Mouse (Mus musculus) C2C12 (cell line): ENCODE results near the gene Immp2l.

ENCODE experiments used
- CTCF ChIP-seq: IDR thresholded peaks from one replicate; pipeline ENCODE4 v1.5.1; 2011; ENCODE audit not compliant: control insufficient read depth, insufficient read depth, insufficient read length
- MYOG ChIP-seq: IDR thresholded peaks from one replicate; pipeline ENCODE4 v1.6.1; 2011; ENCODE audit not compliant: control insufficient read depth, insufficient read length; ENCODE audit errors: extremely low read depth

DNA sequence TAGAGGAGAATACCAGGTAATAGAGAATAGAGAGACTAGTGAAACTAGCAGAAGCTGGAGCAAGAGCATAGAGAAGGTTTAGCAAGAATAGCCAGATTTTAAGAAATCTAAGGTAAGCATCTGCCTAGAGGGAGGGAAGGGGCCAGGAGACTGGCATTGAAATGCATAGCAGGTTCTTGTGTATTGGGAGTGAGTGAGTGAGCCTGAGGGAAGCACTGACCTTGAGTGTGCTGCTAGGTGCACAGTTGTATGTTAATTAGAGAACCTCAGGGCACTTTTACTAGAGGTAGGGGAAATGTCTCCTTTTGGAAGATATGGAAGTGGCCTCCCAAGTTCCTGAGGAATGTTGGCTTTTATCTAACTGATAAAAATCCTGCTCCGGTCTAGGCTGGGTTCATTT is 705.9 kb downstream of the Immp2l start:
- TF ChIP-seq MYOG (no peak), CTCF (no peak)
